In genomic region chr2:74899973-74900372, GRCm38 (mm10) we compare ENCODE assay signal across 13 mouse cellular contexts.
DNase-seq lines count a peak whose midpoint lies in the region; ATAC-seq and TF ChIP-seq lines count a peak whose summit lies in the region.
"Had no signal": no experiment of that assay in that cellular context is flagged by ENCODE, and none has a peak within 500 bp of the region (broad histone marks: within the 10 kb centered on the region; RNA-seq: fewer than 3 reads in every experiment).

No protein-coding gene starts in this region.

- no peak overlapping the region for H3K27ac ChIP-seq in neural tube, embryonic 11.5 days (ENCODE audit: low read depth, low read length)
- H3K27ac ChIP-seq in neural tube, embryonic 15.5 days (replicated peaks), result no peak overlapping the region
- H3K27ac ChIP-seq in embryonic fibroblast, embryonic 13.5 days (ENCODE audit: insufficient read depth, low read length), result peak overlapping the region; percentile 54; the same call in 1 of the 2 replicates
- H3K27ac ChIP-seq in heart, adult 2 months, result no peak overlapping the region
- H3K27ac ChIP-seq: limb, embryonic 13.5 days; midbrain, embryonic 12.5 days; neural tube, embryonic 13.5 days had no signal

- H3K27me3 ChIP-seq in neural tube, embryonic 11.5 days (ENCODE audit: control insufficient read depth, insufficient read depth, low read length), result no peaks in the 10 kb centered on the region
- no peaks in the 10 kb centered on the region for H3K27me3 ChIP-seq in neural tube, embryonic 15.5 days (replicated peaks)
- no peaks in the 10 kb centered on the region for H3K27me3 ChIP-seq in heart, adult 2 months (ENCODE audit: control insufficient read depth, insufficient read depth, low read length)
- H3K27me3 ChIP-seq: midbrain, embryonic 12.5 days; neural tube, embryonic 13.5 days had no signal

- TF ChIP-seq CTCF in embryonic fibroblast, embryonic 13.5 days (IDR thresholded peaks at IDR 0.05; ENCODE audit: borderline replicate concordance, insufficient read depth, low read length), result no peak
- no peak for TF ChIP-seq CTCF in lung, adult 2 months (IDR thresholded peaks at IDR 0.05; ENCODE audit: insufficient read depth, low read length)
- no peak for TF ChIP-seq CTCF in heart, adult 2 months (IDR thresholded peaks at IDR 0.05)

- H3K9me3 ChIP-seq in neural tube, embryonic 11.5 days (ENCODE audit: control insufficient read depth, low read length), result no peaks in the 10 kb centered on the region
- no peaks in the 10 kb centered on the region for H3K9me3 ChIP-seq in neural tube, embryonic 15.5 days (replicated peaks)
- H3K9me3 ChIP-seq: limb, embryonic 13.5 days; neural tube, embryonic 13.5 days had no signal

- ATAC-seq in neural tube, embryonic 11.5 days (ENCODE audit: insufficient read depth, low FRiP score, low TSS enrichment), result no peak
- ATAC-seq in neural tube, embryonic 15.5 days (ENCODE audit: low FRiP score), result no peak

- H3K4me3 ChIP-seq in neural tube, embryonic 11.5 days (ENCODE audit: low read depth, low read length), result no peak overlapping the region
- no peak overlapping the region for H3K4me3 ChIP-seq in neural tube, embryonic 15.5 days (replicated peaks)
- H3K4me3 ChIP-seq in embryonic fibroblast, embryonic 13.5 days (ENCODE audit: insufficient read depth, low read length), result no peak overlapping the region
- H3K4me3 ChIP-seq in lung, adult 2 months (replicated peaks; ENCODE audit: extremely low read depth, low read depth, low read length), result no peak overlapping the region
- no peak overlapping the region for H3K4me3 ChIP-seq in heart, adult 2 months
- H3K4me3 ChIP-seq: limb, embryonic 13.5 days; midbrain, embryonic 12.5 days; neural tube, embryonic 13.5 days had no signal

- no peak for TF ChIP-seq EP300 in heart, adult 2 months (IDR thresholded peaks at IDR 0.05; ENCODE audit: insufficient read depth, low read depth, low read length)

- peak; percentile 35 for DNase-seq in neural tube, embryonic 11.5 days (ENCODE audit: low spot score)
- DNase-seq in lung, adult 2 months, result peak; percentile 16
- peak; percentile 11 for DNase-seq in yolk sac, embryonic 10.5 days (ENCODE audit: low spot score)
- DNase-seq in layer of hippocampus, postnatal 14 days (ENCODE audit: low spot score in 2 of 2), result no peak
- no peak for DNase-seq in heart, adult 2 months
- DNase-seq in cerebellum, postnatal 25 days, result no peak
- DNase-seq: right cerebral cortex, postnatal 4 days; thymus, adult 2 months had no signal

- H3K4me1 ChIP-seq in neural tube, embryonic 11.5 days (ENCODE audit: control insufficient read depth, insufficient read depth, low read length), result peaks cover 3% of the 10 kb centered on the region; the same call in 1 of the 2 replicates
- H3K4me1 ChIP-seq in neural tube, embryonic 15.5 days, result peaks cover 3% of the 10 kb centered on the region; the same call in 1 of the 2 replicates
- H3K4me1 ChIP-seq in embryonic fibroblast, embryonic 13.5 days (ENCODE audit: control insufficient read depth, insufficient read depth, low read length), result 0 out of 2 replicates have a peak, but pooled peaks cover 2% of the 10 kb centered on the region
- H3K4me1 ChIP-seq in lung, adult 2 months (ENCODE audit: control insufficient read depth, insufficient read depth, low read length), result peaks cover 5% of the 10 kb centered on the region
- no peaks in the 10 kb centered on the region for H3K4me1 ChIP-seq in heart, adult 2 months (ENCODE audit: control insufficient read depth, insufficient read depth, low read length)

- no peak for TF ChIP-seq POLR2A in embryonic fibroblast, embryonic 13.5 days (IDR thresholded peaks at IDR 0.05; ENCODE audit: low read depth, low read length)
- no peak for TF ChIP-seq POLR2A in lung, adult 2 months (IDR thresholded peaks at IDR 0.05; ENCODE audit: borderline replicate concordance, extremely low read depth, low read depth, low read length)
- no peak for TF ChIP-seq POLR2A in heart, adult 2 months (IDR thresholded peaks at IDR 0.05; ENCODE audit: insufficient read depth, low read depth, low read length)

- H3K4me2 ChIP-seq in neural tube, embryonic 11.5 days (ENCODE audit: low read depth), result no peak overlapping the region
- no peak overlapping the region for H3K4me2 ChIP-seq in neural tube, embryonic 15.5 days
- H3K4me2 ChIP-seq: limb, embryonic 13.5 days; midbrain, embryonic 12.5 days; neural tube, embryonic 13.5 days had no signal

- no peaks in the 10 kb centered on the region for H3K79me2 ChIP-seq in heart, adult 2 months (replicated peaks; ENCODE audit: control insufficient read depth, insufficient read depth, low read length)

- intact Hi-C loops in heart, adult 2 months (cut with DNase I), result no loop called here

- no peak overlapping the region for H3K9ac ChIP-seq in neural tube, embryonic 11.5 days (ENCODE audit: low read length)
- H3K9ac ChIP-seq in neural tube, embryonic 15.5 days (replicated peaks), result no peak overlapping the region
- no peak overlapping the region for H3K9ac ChIP-seq in heart, adult 2 months (ENCODE audit: low read depth, low read length)
- H3K9ac ChIP-seq: limb, embryonic 13.5 days; midbrain, embryonic 12.5 days; neural tube, embryonic 13.5 days had no signal

- no peaks in the 10 kb centered on the region for H3K36me3 ChIP-seq in neural tube, embryonic 11.5 days (ENCODE audit: control insufficient read depth, insufficient read depth, low read length)
- H3K36me3 ChIP-seq in neural tube, embryonic 15.5 days, result no peaks in the 10 kb centered on the region
- H3K36me3 ChIP-seq in heart, adult 2 months (ENCODE audit: control insufficient read depth, insufficient read depth, low read length), result no peaks in the 10 kb centered on the region
- H3K36me3 ChIP-seq: limb, embryonic 13.5 days; midbrain, embryonic 12.5 days; neural tube, embryonic 13.5 days had no signal

- 20% methylated on average over 5 of the region's 5 CpGs for WGBS in neural tube, embryonic 11.5 days
- 17% methylated on average over 5 of the region's 5 CpGs for WGBS in neural tube, embryonic 15.5 days
- WGBS in lung, adult 2 months, result 34% methylated on average over 5 of the region's 5 CpGs
- WGBS in heart, adult 2 months, result 37% methylated on average over 5 of the region's 5 CpGs

Comparison
In these comparisons a context has a peak if more than half of its experiments do, and no peak if none do; other contexts are left out.
1. DNase-seq: peak in neural tube, embryonic 11.5 days (single experiment), lung, adult 2 months (single experiment) and yolk sac, embryonic 10.5 days (single experiment); none in layer of hippocampus, postnatal 14 days (0 of 2), heart, adult 2 months (0 of 2) and cerebellum, postnatal 25 days (0 of 2).